Mouse (Mus musculus): ENCODE results near the gene Cdk10. TPM values are rescaled to one million over a fixed set of nuclear protein-coding genes. Genes with fewer than 3 reads are reported as not detected.
"Not testable (repeated sequence)": the region's sequence is repeated elsewhere in the genome, so short reads cannot be mapped to it uniquely, and the experiment has no call there.

Gene Cdk10
- polyA plus RNA-seq, 1 experiment from 2014 or later, result 34.7 TPM

- Histone ChIP-seq H3K36me3 (peaks cover 63% of the 10 kb centered on the region), H3K4me3 (replicated peaks) (peak within 1 kb of the TSS; percentile 98)
- WGBS, result under 1% methylated on average over 98 of the region's 99 CpGs
Observed at GRCm38 (mm10) chr8:123254099-123254885, 29.6 kb downstream of the Cdk10 start, which contains the start of the genes Zfp276 and Vps9d1. Zfp276 (plus strand) TSS chr8:123254195. Vps9d1 (minus strand) TSS chr8:123254348.

GRCm38 (mm10) chr8:123255170-123255569 lies 30.5 kb downstream of the Cdk10 start:
- Histone ChIP-seq H3K27me3 (no peaks in the 10 kb centered on the region), H3K4me1 (peaks cover 27% of the 10 kb centered on the region), H3K9ac (peak overlapping the region; percentile 100), H3K36me3 (peaks cover 63% of the 10 kb centered on the region), H3K9me3 (replicated peaks) (no peaks in the 10 kb centered on the region), H3K4me2 (peak overlapping the region; percentile 91), H3K4me3 (replicated peaks) (peak overlapping the region; percentile 98), H3K27ac (no peak overlapping the region)
- 65% methylated on average over 6 of the region's 6 CpGs for WGBS
- ATAC-seq (replicated peaks; ENCODE audit: low FRiP score), result no peak

More at GRCm38 (mm10) chr8:123254099-123254885, 29.6 kb downstream of the Cdk10 start, which contains the start of the genes Zfp276 and Vps9d1:
- Histone ChIP-seq H3K27ac (peak within 1 kb of the TSS; percentile 90), H3K9ac (peak within 1 kb of the TSS; percentile 100), H3K27me3 (no peaks in the 10 kb centered on the region), H3K4me2 (peak within 1 kb of the TSS; percentile 91), H3K4me1 (peaks cover 27% of the 10 kb centered on the region), H3K9me3 (replicated peaks) (no peaks in the 10 kb centered on the region)
- peak; percentile 96 for ATAC-seq (replicated peaks; ENCODE audit: low FRiP score)

GRCm38 (mm10) chr8:123257114-123257513 lies 32.5 kb downstream of the Cdk10 start:
- Histone ChIP-seq H3K36me3 (peaks cover 60% of the 10 kb centered on the region), H3K9ac (no peak overlapping the region), H3K4me1 (peaks cover 27% of the 10 kb centered on the region), H3K27me3 (no peaks in the 10 kb centered on the region), H3K4me2 (no peak overlapping the region), H3K27ac (no peak overlapping the region), H3K9me3 (replicated peaks) (no peaks in the 10 kb centered on the region), H3K4me3 (replicated peaks) (no peak overlapping the region)
- no peak for ATAC-seq (replicated peaks; ENCODE audit: low FRiP score)
- WGBS, result 87% methylated on average over 3 of the region's 3 CpGs

GRCm38 (mm10) chr8:123257593-123257992 lies 33.0 kb downstream of the Cdk10 start:
- WGBS, result 91% methylated on average over 8 of the region's 8 CpGs
- not testable (repeated sequence) for H3K27ac ChIP-seq; H3K9ac ChIP-seq; ATAC-seq (replicated peaks; ENCODE audit: low FRiP score); H3K4me3 ChIP-seq (replicated peaks); H3K4me2 ChIP-seq; H3K27me3 ChIP-seq; H3K9me3 ChIP-seq (replicated peaks)
- peaks cover 62% of the 10 kb centered on the region for H3K36me3 ChIP-seq
- H3K4me1 ChIP-seq, result peaks cover 25% of the 10 kb centered on the region

- H3K27me3 ChIP-seq, result no peaks in the 10 kb centered on the region
- H3K4me2 ChIP-seq, result no peak overlapping the region
- peaks cover 4% of the 10 kb centered on the region for H3K4me1 ChIP-seq
- H3K9me3 ChIP-seq (replicated peaks), result no peaks in the 10 kb centered on the region
- H3K9ac ChIP-seq, result no peak overlapping the region
- peaks cover 95% of the 10 kb centered on the region for H3K36me3 ChIP-seq
- peak; percentile 66 for ATAC-seq (replicated peaks; ENCODE audit: low FRiP score)
- H3K4me3 ChIP-seq (replicated peaks), result no peak overlapping the region
- WGBS, result 56% methylated on average over 14 of the region's 14 CpGs
- peak overlapping the region; percentile 66 for H3K27ac ChIP-seq
Observed at GRCm38 (mm10) chr8:123267926-123268656, 43.4 kb downstream of the Cdk10 start.

GRCm38 (mm10) chr8:123271147-123271546 lies 46.5 kb downstream of the Cdk10 start:
- 92% methylated on average over 10 of the region's 10 CpGs for WGBS
- no peak for ATAC-seq (replicated peaks; ENCODE audit: low FRiP score)
- no peaks in the 10 kb centered on the region for H3K9me3 ChIP-seq (replicated peaks)
- peaks cover 92% of the 10 kb centered on the region for H3K36me3 ChIP-seq
- H3K27me3 ChIP-seq, result no peaks in the 10 kb centered on the region
- H3K4me3 ChIP-seq (replicated peaks), result no peak overlapping the region
- H3K4me2 ChIP-seq, result no peak overlapping the region
- H3K9ac ChIP-seq, result no peak overlapping the region
- peaks cover 4% of the 10 kb centered on the region for H3K4me1 ChIP-seq
- H3K27ac ChIP-seq, result 0 out of 2 replicates have a peak overlapping the region, but pooled peaks have one; percentile 29

GRCm38 (mm10) chr8:123271901-123272300 lies 47.3 kb downstream of the Cdk10 start:
- 71% methylated on average over 4 of the region's 4 CpGs for WGBS
- Histone ChIP-seq H3K36me3 (peaks cover 91% of the 10 kb centered on the region), H3K4me3 (replicated peaks) (no peak overlapping the region)

GRCm38 (mm10) chr8:123274447-123274846 lies 49.8 kb downstream of the Cdk10 start:
- ATAC-seq (replicated peaks; ENCODE audit: low FRiP score), result no peak
- Histone ChIP-seq H3K27me3 (no peaks in the 10 kb centered on the region), H3K27ac (no peak overlapping the region), H3K4me2 (no peak overlapping the region), H3K9ac (no peak overlapping the region), H3K4me3 (replicated peaks) (no peak overlapping the region), H3K36me3 (peaks cover 78% of the 10 kb centered on the region), H3K4me1 (no peaks in the 10 kb centered on the region; the same call in 1 of the 2 replicates), H3K9me3 (replicated peaks) (no peaks in the 10 kb centered on the region)
- 75% methylated on average over 5 of the region's 5 CpGs for WGBS

More at GRCm38 (mm10) chr8:123271901-123272300, 47.3 kb downstream of the Cdk10 start:
- Histone ChIP-seq H3K27me3 (no peaks in the 10 kb centered on the region), H3K4me1 (peaks cover 4% of the 10 kb centered on the region), H3K4me2 (no peak overlapping the region), H3K9ac (no peak overlapping the region), H3K27ac (0 out of 2 replicates have a peak overlapping the region, but pooled peaks have one; percentile 32), H3K9me3 (replicated peaks) (no peaks in the 10 kb centered on the region)
- no peak; the same call in 1 of the 2 replicates for ATAC-seq (replicated peaks; ENCODE audit: low FRiP score)

- 95% methylated on average over 12 of the region's 12 CpGs for WGBS
- no peaks in the 10 kb centered on the region for H3K9me3 ChIP-seq (replicated peaks)
- H3K9ac ChIP-seq, result no peak overlapping the region
- no peak overlapping the region for H3K4me3 ChIP-seq (replicated peaks)
- ATAC-seq (replicated peaks; ENCODE audit: low FRiP score), result no peak
- H3K4me1 ChIP-seq, result no peaks in the 10 kb centered on the region; the same call in 1 of the 2 replicates
- no peak overlapping the region for H3K27ac ChIP-seq
- H3K36me3 ChIP-seq, result peaks cover 75% of the 10 kb centered on the region
- H3K27me3 ChIP-seq, result no peaks in the 10 kb centered on the region
- H3K4me2 ChIP-seq, result no peak overlapping the region
Observed at GRCm38 (mm10) chr8:123275096-123275495, 50.5 kb downstream of the Cdk10 start.

- no peak overlapping the region for H3K27ac ChIP-seq
- peaks cover 71% of the 10 kb centered on the region for H3K36me3 ChIP-seq
- H3K4me1 ChIP-seq, result no peaks in the 10 kb centered on the region
- H3K4me2 ChIP-seq, result no peak overlapping the region
- WGBS, result 69% methylated on average over 7 of the region's 7 CpGs
- no peak overlapping the region for H3K9ac ChIP-seq
- ATAC-seq (replicated peaks; ENCODE audit: low FRiP score), result no peak
- H3K9me3 ChIP-seq (replicated peaks), result no peaks in the 10 kb centered on the region
- H3K27me3 ChIP-seq, result no peaks in the 10 kb centered on the region
- no peak overlapping the region for H3K4me3 ChIP-seq (replicated peaks)
Observed at GRCm38 (mm10) chr8:123278445-123278844, 53.8 kb downstream of the Cdk10 start.

GRCm38 (mm10) chr8:123279828-123280227 lies 55.2 kb downstream of the Cdk10 start:
- H3K4me2 ChIP-seq, result no peak overlapping the region
- H3K27me3 ChIP-seq, result no peaks in the 10 kb centered on the region
- no peak overlapping the region for H3K27ac ChIP-seq
- no peak overlapping the region for H3K4me3 ChIP-seq (replicated peaks)
- ATAC-seq (replicated peaks; ENCODE audit: low FRiP score), result no peak
- no peak overlapping the region for H3K9ac ChIP-seq
- no peaks in the 10 kb centered on the region for H3K4me1 ChIP-seq
- WGBS, result 92% methylated on average over 4 of the region's 4 CpGs
- H3K36me3 ChIP-seq, result peaks cover 63% of the 10 kb centered on the region
- no peaks in the 10 kb centered on the region for H3K9me3 ChIP-seq (replicated peaks)
